Mouse (Mus musculus): ENCODE data around the gene Prss50. TPM values are rescaled to one million over a fixed set of nuclear protein-coding genes. Genes with fewer than 3 reads are reported as not detected.
A peak's percentile ranks its signal among the peaks of the same experiment; 100 is the strongest.

The Prss50 gene
- total RNA-seq, 2 experiments from 2014 or later = not detected

- Histone ChIP-seq H3K27ac (peak within 1 kb of the TSS; percentile 91), H3K4me3 (peak within 1 kb of the TSS; percentile 73)
- DNase-seq = peak; percentile 60
- no peak for TF ChIP-seq CTCF (IDR thresholded peaks at IDR 0.05)
- intact Hi-C loops (cut with DNase I) = no loop called here
Observed at GRCm38 (mm10) chr9:110879191-110879920, 21.6 kb downstream of the Prss50 start, which contains the start of gene Als2cl. Gene Als2cl, plus strand, starts transcription at chr9:110879870.

GRCm38 (mm10) chr9:110879998-110880561, 22.3 kb downstream of the Prss50 start, which contains the start of gene Tmie:
Gene Tmie, minus strand, starts transcription at chr9:110880113.
- H3K4me3 ChIP-seq = peak within 1 kb of the TSS; percentile 73
- H3K27ac ChIP-seq = peak within 1 kb of the TSS; percentile 91
- peak; percentile 87 for DNase-seq
- no peak for TF ChIP-seq CTCF (IDR thresholded peaks at IDR 0.05)
- intact Hi-C loops (cut with DNase I) = loop anchor here (5.0 kb wide), 1 partner anchor 72 kb away; the partner anchor contains the start of gene Lrrc2

- Histone ChIP-seq H3K27ac (peak overlapping the region; percentile 91), H3K4me3 (peak overlapping the region; percentile 73)
- TF ChIP-seq CTCF (IDR thresholded peaks at IDR 0.05) = no peak
- intact Hi-C loops (cut with DNase I) = loop anchor here (5.0 kb wide), 1 partner anchor 72 kb away; the partner anchor contains the start of gene Lrrc2
- DNase-seq = no peak
Observed at GRCm38 (mm10) chr9:110880772-110881171, 23.0 kb downstream of the Prss50 start.

DNA sequence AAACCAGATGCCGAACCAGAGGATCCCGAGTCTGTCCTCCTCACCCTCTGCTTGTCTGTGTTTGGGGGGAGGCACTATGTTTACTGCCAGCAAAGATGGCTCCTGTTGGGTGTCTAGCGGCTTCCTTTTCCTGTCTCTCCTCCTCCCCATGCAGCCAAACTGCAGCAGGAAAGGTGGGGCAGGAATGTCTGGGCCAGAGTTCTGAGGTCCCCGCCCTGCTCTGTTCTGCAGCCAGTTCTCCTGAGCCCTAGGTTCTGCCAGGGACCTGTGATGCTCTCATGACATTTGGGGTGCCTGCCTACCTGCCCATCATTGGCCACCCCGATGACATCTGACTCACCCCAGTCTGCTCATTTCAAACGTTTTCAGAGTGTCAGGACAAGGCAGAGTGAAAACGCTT, 24.2 kb downstream of the Prss50 start:
- no peak for TF ChIP-seq CTCF (IDR thresholded peaks at IDR 0.05)
- DNase-seq = peak; percentile 52
- H3K27ac ChIP-seq = peak overlapping the region; percentile 91
- peak overlapping the region; percentile 73 for H3K4me3 ChIP-seq
- intact Hi-C loops (cut with DNase I) = loop anchor here (5.0 kb wide), 1 partner anchor 70 kb away; the partner anchor contains the start of gene Lrrc2

DNA sequence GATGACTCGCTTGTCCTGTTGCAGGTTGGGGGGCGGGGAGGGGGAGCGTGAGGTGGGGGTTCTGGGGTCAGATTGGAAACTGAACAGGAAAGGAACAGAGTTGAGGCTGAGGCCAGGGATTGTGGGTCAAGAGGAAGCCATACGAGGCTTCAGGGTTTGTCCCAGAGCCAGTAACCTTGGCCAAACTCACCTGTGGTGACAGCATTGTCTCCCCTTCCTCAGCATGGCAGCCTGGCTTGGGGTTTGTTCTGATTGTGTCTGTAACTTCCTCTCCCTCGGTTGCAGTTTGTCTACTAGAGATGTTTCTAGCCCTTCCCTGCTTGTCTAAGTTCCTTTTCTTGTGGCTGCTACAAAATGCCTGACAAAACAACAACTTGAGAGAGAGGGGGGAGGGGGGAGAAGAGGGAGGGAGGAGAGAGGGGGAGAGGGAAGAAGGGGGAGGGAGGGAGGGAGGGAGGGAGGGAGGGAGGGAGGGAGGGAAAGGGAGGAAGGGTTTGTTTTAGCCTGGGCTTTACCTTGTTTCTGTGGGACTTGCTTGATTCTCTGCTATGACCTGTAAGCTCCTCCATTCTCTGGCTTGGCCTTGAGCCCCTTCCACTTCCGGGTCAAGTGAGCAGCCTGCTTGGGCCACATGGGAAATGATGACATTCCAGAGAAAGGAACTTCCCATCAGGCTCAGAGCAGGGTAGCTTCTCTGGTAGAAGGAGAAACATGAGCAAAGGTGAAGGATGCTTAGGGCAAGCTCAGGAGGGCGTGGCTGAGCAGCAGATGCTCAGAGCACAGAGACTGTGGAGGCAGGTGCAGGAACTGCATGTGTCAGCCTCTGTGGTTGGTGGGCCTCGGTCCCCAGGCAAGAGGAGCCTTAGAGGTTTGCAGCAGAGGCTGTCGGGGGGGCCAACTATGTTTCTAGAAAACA, 29.9 kb downstream of the Prss50 start:
- intact Hi-C loops (cut with DNase I) = no loop called here
- DNase-seq = no peak
- TF ChIP-seq CTCF (IDR thresholded peaks at IDR 0.05) = no peak
- Histone ChIP-seq H3K4me3 (no peak overlapping the region), H3K27ac (no peak overlapping the region)

- intact Hi-C loops (cut with DNase I) = no loop called here
- TF ChIP-seq CTCF (IDR thresholded peaks at IDR 0.05) = no peak
- no peak for DNase-seq
- H3K27ac ChIP-seq = no peak overlapping the region
- no peak overlapping the region for H3K4me3 ChIP-seq
Observed at GRCm38 (mm10) chr9:110888935-110889334, 31.2 kb downstream of the Prss50 start.

DNA sequence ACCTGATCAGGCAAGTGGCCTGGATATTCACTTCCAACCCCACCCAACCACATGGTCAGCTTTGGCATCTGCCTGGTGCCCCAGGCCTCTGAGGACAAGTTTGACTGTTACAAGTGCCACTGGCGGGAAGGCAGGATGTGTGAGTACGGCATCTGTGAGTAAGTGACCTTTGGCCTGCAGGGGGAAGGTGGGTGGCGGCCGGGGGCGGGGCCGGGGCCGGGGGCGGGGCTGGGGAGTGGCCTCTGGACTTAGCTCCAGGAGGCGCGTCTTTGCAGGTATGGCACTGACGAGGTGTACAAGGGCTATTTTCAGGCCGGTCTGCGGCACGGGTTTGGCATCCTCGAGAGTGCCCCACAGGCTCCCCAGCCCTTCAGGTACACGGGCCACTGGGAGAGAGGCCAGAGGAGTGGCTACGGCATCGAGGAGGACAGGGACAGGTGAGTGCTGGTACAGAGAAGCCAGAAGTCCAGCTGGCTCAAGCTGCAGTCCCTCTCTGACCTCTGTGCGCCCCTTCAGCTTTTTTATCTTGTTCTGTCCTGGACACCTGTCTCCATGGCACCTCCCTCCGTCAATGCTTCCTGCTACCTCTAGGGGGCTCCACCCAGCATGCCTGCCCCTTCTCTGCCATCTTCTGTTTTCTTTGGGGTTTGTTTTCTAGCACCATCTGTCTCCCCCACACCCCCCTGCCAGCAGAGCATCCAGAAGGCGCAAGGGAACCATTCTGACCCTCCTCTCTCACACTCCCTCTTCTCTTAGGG, 32.4 kb downstream of the Prss50 start:
- intact Hi-C loops (cut with DNase I) = no loop called here
- TF ChIP-seq CTCF (IDR thresholded peaks at IDR 0.05) = peak; percentile 37; the same call in 1 of the 2 replicates
- DNase-seq = no peak
- Histone ChIP-seq H3K27ac (peak overlapping the region; percentile 24; the same call in 1 of the 2 replicates), H3K4me3 (no peak overlapping the region)

GRCm38 (mm10) chr9:110891077-110891828, 33.5 kb downstream of the Prss50 start:
- intact Hi-C loops (cut with DNase I) = no loop called here
- DNase-seq = no peak

GRCm38 (mm10) chr9:110892552-110892951, 34.8 kb downstream of the Prss50 start:
- no peak for DNase-seq
- Histone ChIP-seq H3K27ac (no peak overlapping the region), H3K4me3 (no peak overlapping the region)
- TF ChIP-seq CTCF (IDR thresholded peaks at IDR 0.05) = no peak
- intact Hi-C loops (cut with DNase I) = no loop called here

More at GRCm38 (mm10) chr9:110891077-110891828, 33.5 kb downstream of the Prss50 start:
- H3K27ac ChIP-seq = peak overlapping the region; percentile 53
- no peak for TF ChIP-seq CTCF (IDR thresholded peaks at IDR 0.05)
- no peak overlapping the region for H3K4me3 ChIP-seq

GRCm38 (mm10) chr9:110893429-110893828, 35.7 kb downstream of the Prss50 start:
- no peak for TF ChIP-seq CTCF (IDR thresholded peaks at IDR 0.05)
- DNase-seq = no peak
- H3K4me3 ChIP-seq = 0 out of 2 replicates have a peak overlapping the region, but pooled peaks have one; percentile 19
- intact Hi-C loops (cut with DNase I) = no loop called here
- no peak overlapping the region; the same call in 1 of the 2 replicates for H3K27ac ChIP-seq

- no peak for TF ChIP-seq CTCF (IDR thresholded peaks at IDR 0.05)
- intact Hi-C loops (cut with DNase I) = no loop called here
- DNase-seq = peak; percentile 10
- H3K27ac ChIP-seq = no peak overlapping the region
- H3K4me3 ChIP-seq = no peak overlapping the region
Observed at GRCm38 (mm10) chr9:110895507-110895906, 37.7 kb downstream of the Prss50 start.
